Mouse (Mus musculus) gastrocnemius, postnatal 10 days (tissue): ENCODE measurements around the gene Col23a1. TPM values are rescaled to one million over a fixed set of nuclear protein-coding genes. Genes with fewer than 3 reads are reported as not detected.

Source experiments
- DNase-seq: peaks from one replicate; pipeline ENCODE4 v3.0.0; 2021; ENCODE audit warnings: mixed read lengths
- total RNA-seq, 2 experiments: library from RNA; stranded (reverse); gene quantifications; 2 replicates each; pipeline ENCODE4 v1.2.3; 2021

Gene Col23a1
- total RNA-seq, 2 experiments from 2014 or later = 12.0 to 15.2 TPM

- no peak for DNase-seq
Observed at GRCm38 (mm10) chr11:51542424-51542823, 252.7 kb downstream of the Col23a1 start.

- no peak for DNase-seq
Observed at GRCm38 (mm10) chr11:51543487-51544050, 253.8 kb downstream of the Col23a1 start.

- no peak for DNase-seq
Observed at GRCm38 (mm10) chr11:51544413-51544812, 254.7 kb downstream of the Col23a1 start.

GRCm38 (mm10) chr11:51545811-51546210, 256.1 kb downstream of the Col23a1 start:
- DNase-seq = no peak

- no peak for DNase-seq
Observed at GRCm38 (mm10) chr11:51551253-51551652, 261.5 kb downstream of the Col23a1 start.

- DNase-seq = no peak
Observed at GRCm38 (mm10) chr11:51552091-51552490, 262.4 kb downstream of the Col23a1 start.

GRCm38 (mm10) chr11:51554590-51554989, 264.9 kb downstream of the Col23a1 start:
- DNase-seq = no peak

GRCm38 (mm10) chr11:51555066-51555465, 265.3 kb downstream of the Col23a1 start:
- DNase-seq = no peak

- no peak for DNase-seq
Observed at GRCm38 (mm10) chr11:51563276-51563675, 273.6 kb downstream of the Col23a1 start.

- no peak for DNase-seq
Observed at GRCm38 (mm10) chr11:51565062-51565461, 275.3 kb downstream of the Col23a1 start.

- DNase-seq = no peak
Observed at GRCm38 (mm10) chr11:51565951-51566350, 276.2 kb downstream of the Col23a1 start.

GRCm38 (mm10) chr11:51568801-51569200, 279.1 kb downstream of the Col23a1 start:
- DNase-seq = no peak

GRCm38 (mm10) chr11:51576454-51576853, 286.7 kb downstream of the Col23a1 start:
- no peak for DNase-seq

- DNase-seq = no peak
Observed at GRCm38 (mm10) chr11:51577587-51577986, 287.9 kb downstream of the Col23a1 start.

- DNase-seq = no peak
Observed at GRCm38 (mm10) chr11:51579024-51579423, 289.3 kb downstream of the Col23a1 start.

GRCm38 (mm10) chr11:51582713-51583112, 293.0 kb downstream of the Col23a1 start:
- peak; percentile 72 for DNase-seq

GRCm38 (mm10) chr11:51584057-51584430, 294.3 kb downstream of the Col23a1 start:
- DNase-seq = peak; percentile 14

- peak; percentile 97 for DNase-seq
Observed at GRCm38 (mm10) chr11:51584431-51585248, 294.9 kb downstream of the Col23a1 start, which contains the start of gene Phykpl. TSS of gene Phykpl (plus strand) at chr11:51584757.

- DNase-seq = no peak
Observed at GRCm38 (mm10) chr11:51585608-51586252, 296.0 kb downstream of the Col23a1 start.

GRCm38 (mm10) chr11:51586411-51586810, 296.7 kb downstream of the Col23a1 start:
- no peak for DNase-seq

GRCm38 (mm10) chr11:51587059-51587458, 297.3 kb downstream of the Col23a1 start:
- no peak for DNase-seq

GRCm38 (mm10) chr11:51588833-51589232, 299.1 kb downstream of the Col23a1 start:
- no peak for DNase-seq

- DNase-seq = no peak
Observed at GRCm38 (mm10) chr11:51590002-51590401, 300.3 kb downstream of the Col23a1 start.
